Mouse (Mus musculus) frontal cortex, adult (tissue): Measurements from ENCODE around the gene Taar1.

ENCODE experiments used
- ATAC-seq: cut with Nextera tagmentation; 2 replicates; pipeline ENCODE4 v1.9.2; 2017; ENCODE audit warnings: mild to moderate bottlenecking, moderate library complexity, mixed read lengths; ENCODE audit not compliant: low TSS enrichment

The Taar1 gene

DNA sequence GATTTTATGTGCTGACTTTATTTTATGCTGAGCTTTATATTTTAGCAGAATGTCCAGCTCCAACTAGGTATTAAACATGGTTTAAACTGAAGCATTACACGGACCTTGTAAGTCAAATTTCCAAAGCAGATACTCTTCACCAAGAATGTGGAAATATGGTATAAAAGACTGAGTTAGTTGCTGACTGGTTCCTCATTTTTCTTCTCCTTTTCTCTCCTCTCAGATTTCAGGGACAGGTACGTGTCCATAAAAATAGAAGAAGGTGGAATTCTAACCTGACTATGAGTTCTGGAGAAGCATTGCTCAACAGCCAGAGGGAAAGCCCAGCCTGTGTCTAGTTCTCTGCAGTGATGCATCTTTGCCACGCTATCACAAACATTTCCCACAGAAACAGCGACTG is at the start of gene Taar1:
Gene Taar1 (plus strand): TSS at position 301 of the 400 bp plus-strand sequence.
- no peak for ATAC-seq

DNA sequence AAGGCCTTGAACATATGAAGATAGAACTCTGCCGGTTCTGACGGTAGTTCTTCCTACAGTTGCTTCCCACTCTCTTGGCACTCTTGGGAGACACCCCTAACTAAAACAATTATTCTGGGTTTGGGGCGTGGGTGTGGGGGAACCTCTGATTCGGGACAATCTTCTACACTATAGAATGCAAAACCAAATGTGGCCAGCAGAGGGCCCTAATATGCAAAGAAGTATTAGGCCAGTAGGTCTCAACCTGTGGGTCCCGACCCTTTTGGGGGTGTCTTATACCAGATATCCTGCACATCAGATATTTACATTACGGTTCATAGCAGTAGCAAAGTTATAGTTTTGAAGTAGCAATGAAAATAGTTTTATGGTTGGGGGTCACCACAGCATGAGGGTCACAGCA is 39.5 kb upstream of the Taar1 start:
- ATAC-seq: no peak

DNA sequence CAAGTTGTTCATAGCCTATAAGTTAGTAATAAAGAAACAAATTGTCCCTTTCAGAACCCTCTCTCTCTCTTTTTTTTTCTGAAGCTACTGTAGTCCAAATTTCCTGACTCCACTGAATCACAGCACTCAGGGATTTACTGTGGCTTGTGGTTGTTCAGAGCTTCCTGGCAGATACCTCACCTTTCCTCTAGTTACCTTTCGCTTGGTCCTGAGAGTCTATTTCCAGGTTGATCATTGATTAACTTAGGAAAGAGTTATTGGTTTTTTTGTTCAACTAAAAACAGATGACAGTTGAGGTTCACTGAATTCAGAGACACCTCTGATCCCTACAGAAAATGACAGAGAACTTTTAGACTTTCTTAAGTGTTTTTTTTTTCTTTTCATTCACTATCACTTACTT is 35.2 kb upstream of the Taar1 start:
- ATAC-seq: no peak

DNA sequence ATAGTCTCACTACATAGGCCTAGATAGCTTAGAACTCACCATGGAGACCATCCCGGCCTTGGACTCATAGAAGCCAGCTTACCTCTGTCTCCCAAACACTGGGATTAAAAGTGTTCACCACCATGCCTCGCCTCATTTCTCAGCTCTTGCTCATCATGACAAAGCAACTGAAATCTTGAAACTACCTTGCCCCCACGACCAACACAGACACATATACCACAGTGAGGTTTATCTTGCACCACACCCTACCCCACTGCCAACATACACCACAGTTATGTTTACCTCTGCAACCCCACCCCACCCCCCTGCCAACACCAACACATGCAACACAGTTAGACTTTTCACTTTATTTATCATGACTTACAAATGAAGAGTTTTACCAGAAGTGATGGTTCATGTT is 34.1 kb upstream of the Taar1 start:
- no peak for ATAC-seq

DNA sequence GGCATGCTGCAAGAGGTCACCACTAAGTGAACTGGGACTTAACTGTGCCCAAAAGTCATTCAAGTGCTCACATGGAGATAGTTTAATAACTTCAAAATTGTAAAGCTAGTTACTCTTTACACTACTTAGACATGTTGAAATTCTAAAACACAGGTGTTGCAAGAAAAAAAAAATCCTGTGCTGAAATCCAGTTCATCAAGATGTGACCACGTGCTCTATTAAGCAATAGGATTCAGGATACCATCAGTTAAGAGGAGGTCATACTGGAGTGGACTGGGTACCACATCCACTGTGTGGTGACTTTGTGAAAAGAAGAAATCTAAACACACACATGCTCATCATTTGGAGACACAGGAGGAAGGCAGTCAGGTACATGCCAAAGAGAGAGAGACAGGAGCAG is 27.2 kb upstream of the Taar1 start:
- ATAC-seq: no peak

DNA sequence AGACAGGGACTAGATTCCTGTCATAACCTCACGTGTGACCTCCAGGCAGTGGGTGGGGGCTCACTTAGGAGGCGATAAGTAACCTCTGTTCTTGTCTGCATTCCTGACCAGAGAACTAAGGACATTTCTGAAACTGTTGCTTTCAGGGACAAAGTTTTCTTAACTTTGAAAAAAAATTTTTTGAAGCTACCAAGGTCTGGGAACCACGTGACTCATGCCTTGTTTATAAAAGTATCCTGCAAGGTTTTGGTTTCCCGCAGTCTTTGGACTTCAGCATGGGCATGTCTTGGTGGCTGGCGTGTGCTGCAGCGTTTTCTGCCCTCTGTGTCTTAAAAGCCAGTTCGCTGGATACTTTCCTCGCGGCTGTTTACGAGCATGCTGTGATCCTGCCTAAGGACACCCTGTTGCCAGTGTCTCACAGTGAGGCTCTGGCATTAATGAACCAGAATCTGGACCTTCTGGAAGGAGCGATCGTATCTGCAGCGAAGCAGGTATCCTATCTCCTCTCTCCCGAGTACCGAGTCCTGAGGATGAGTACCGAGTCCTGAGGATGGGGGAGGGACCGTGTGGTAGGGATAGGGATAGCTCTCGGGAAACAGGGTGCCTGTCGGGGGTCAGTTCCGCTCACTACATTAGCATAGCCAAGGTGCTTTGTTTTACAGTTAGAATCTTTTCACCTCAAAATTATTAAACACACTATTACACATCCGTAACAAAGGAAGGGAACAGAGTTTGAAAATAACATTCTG is 25.4 kb upstream of the Taar1 start, which contains the start of gene Vnn1:
Gene Vnn1 (plus strand): TSS at position 88 of the 749 bp plus-strand sequence.
- ATAC-seq: no peak

DNA sequence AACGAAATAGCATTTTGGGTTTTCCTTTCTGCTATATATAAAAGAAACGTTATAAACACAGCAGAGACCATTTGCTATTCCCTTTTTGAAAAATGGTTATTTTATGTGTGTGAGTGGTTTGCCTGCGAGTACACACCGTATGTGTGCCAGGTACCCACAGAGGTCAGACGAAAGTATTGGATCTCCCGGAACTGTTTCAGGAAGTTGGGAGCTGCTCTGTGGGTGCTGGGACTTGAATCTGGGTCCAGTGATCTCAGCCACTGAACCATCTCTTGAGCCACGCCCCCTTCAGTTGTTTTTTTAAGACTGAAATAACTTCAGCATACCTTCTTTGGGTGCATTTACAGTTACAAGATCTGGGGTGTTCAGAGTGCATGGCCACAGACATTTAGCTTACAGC is 24.8 kb upstream of the Taar1 start:
- ATAC-seq: no peak

DNA sequence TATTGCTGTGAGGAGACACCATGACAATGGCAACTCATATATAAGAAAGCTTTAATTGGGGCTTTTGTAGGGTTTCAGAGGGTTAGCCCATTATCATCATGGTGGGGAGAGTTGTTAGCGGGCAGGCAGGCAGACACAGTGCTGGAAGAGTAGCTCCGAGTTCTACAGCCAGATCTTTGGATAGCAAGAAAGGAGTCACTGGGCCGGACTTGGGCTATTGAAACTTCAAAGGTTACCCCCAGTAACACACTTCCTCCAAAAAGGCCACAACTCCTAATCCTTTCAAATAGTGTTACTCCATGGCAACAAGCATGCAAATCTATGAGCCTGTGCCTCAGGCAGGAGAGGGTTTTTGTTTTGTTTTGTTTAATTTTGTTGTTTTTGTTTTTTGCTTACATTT is 19.0 kb upstream of the Taar1 start:
- no peak for ATAC-seq

DNA sequence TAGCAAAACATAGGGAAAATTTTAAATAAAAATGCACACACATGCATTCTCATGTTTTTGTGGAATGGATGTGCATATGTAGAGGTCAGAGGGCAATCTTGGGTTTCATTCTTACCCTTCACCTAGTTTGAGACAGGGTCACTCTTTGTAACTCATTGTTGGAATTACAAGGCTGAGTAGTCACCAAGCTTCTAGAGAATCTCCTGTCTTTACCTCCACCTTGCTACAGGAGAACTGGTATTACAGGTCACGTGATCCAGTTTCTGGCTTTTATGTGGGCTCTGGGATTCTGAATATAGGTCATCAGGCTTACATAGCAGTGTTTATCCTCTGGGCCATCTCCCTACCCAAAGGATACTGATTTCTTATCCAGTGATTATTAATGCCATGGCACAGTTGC is 14.5 kb upstream of the Taar1 start:
- no peak for ATAC-seq

DNA sequence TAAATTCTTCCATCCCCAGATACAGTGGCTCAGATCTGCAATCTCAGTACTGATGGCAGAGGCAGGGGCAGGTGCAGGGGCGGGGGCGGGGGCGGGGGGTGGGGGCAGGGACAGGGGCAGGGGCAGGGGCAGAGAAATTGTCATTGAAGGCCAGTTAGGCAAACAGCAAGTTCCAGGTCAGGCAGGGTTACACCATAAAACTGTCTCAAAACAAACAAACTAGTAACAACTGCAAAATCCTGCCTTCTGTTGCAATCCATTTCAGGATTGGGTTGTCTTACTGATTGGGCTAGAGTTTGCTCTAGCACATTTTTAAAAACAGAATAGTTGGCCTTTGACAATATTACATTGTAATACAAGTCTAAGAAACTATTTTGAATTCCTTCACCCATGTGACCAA is 2.3 kb downstream of the Taar1 start:
- ATAC-seq: no peak

DNA sequence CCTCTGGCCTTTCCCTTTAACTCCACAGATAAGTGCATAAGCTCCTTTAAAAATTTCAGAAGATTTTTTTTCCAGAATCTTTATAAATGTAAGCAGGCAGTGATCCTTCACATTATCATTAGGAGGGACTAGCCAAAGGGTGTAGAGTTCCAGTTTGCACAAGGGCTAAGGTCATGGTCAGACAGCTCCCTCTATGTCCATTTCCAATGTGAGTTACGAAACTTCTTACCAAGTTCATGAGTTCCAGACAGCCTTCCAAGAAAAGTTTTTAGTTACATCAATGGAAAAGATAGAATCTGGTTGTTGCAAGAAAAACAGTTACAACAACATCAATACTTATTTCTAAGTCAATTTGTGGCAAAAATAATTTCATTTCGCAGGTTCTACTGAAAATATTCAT is 3.8 kb downstream of the Taar1 start:
- ATAC-seq: no peak

DNA sequence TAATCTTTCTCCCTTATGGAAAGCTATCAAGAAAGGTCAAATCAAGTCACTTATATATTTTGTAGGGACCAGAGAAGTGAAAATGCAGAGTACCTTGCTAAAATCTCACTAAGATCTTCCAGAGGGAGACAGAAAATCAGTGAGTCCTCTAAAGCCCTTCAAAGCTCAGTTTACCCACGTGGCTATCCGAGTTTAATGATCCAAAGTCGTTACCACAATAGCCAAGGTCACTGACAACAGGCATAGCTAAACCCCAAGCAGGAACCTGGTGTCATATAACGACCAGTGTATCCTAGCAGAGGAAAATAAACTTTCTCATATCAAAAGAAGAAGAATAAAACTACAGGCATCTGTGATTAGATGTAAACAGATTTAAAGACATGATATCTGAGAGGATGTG is 17.5 kb downstream of the Taar1 start:
- no peak for ATAC-seq

DNA sequence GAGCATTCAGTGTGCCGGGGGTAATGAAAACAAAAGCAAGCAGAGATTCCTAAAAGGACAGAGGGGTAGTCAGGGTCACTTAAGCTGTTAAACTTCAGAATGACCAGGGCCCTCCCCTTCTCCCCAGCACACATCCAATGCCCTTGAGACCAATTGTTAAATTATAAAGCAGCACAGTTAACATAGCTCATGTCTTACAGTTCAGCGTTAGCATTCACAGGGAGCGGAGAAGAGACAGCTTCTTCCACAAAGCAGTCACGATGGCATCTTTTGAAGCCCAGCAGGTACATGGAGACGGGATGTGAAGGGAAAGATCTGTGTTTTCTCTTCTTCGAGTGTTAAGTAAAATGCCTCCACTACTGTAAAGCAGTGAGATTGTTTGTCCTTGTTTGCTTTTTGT is 18.2 kb downstream of the Taar1 start, which contains the start of gene Taar2:
Gene Taar2 (plus strand): TSS at position 261 of the 400 bp plus-strand sequence.
- ATAC-seq: no peak

DNA sequence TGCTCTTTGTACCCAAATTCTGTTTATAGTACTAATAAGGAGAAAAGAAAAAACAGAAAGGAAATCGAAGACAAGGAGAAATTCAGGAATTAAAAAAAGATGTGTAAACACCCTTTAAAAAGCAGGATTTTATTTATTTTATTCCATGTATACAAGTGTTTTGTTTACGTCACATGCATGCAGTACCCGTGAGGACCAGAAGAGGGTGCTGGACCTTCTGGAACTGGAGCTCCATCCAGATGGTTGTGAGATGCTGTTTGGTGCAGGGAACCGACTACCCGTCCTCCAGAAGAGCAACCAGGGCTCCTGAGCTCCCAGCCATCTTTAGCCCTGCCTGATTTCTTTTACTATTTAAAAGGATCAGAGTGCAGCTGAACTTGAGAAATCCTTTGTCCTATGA is 22.3 kb downstream of the Taar1 start:
- no peak for ATAC-seq

DNA sequence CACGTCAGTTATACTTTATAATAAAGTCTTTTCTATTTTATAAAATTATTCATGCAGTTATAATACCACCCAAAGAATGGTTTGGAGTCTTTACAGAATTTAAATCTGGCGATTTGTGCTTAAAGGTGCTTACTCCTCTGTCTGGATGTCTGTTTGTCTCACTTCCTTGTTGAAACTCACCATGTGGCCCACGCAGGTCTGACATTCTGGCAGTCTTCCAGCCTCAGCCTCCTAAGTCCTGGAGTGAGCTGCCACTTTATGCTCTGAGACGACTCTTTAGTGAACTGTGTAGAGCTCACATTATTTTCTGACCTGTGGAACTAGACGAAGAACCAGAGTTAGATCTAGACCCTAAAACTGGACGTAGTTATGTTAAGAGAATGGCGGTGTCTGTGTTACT is 27.9 kb downstream of the Taar1 start:
- ATAC-seq: no peak

DNA sequence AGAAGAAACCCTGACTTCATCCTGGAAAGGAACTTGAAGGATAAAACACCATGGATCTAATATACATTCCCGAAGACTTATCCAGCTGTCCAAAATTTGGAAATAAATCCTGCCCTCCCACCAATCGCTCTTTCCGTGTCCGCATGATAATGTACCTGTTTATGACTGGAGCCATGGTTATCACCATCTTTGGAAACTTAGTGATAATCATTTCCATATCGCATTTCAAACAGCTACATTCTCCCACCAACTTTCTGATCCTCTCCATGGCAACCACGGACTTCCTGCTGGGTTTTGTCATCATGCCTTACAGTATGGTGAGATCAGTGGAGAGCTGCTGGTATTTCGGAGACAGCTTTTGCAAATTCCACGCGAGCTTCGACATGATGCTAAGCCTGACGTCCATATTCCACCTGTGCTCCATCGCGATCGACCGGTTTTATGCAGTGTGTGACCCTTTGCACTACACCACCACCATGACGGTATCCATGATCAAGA is 29.4 kb downstream of the Taar1 start, which contains the start of gene Taar3:
Gene Taar3 (plus strand): TSS at position 51 of the 498 bp plus-strand sequence.
- peak; percentile 65; the same call in 1 of the 2 replicates for ATAC-seq

DNA sequence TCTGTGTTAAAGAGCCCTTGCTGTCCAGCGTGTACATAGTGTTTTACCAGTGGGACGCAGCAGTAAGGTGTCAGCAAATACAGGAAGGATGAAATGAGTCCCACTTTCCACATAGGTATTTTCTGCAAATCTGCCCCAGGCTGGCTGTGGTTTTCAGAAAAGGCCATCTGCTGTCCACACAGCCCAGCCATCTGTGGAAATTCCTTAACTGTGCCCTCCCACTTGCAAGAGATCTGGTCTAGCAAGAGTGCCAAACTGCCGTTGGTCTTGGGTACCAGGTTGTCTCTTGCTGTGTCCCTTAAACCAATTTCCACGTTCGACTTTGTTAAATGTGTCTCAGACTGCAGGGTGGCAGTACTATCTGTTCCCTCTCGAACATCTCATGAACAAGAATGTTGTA is 31.6 kb downstream of the Taar1 start:
- ATAC-seq: no peak

DNA sequence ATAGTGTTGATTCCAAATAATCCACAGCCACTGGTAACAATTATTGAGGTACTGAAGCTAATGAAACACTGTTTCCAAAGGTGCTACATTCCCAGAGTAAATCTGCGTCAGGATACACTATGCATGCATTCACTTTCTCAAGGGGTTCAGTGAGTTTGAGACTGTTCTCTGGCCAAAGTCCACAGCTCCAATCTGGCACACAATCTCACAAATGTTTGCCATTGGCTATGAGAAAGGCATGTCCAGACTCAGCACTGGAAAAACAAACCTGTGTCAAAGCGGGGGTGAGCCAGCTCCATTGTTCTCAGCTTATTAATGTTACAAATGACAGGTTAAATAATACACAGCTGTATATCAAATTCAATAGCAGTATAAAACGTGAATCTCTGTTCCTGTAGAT is 38.9 kb downstream of the Taar1 start:
- ATAC-seq: no peak

DNA sequence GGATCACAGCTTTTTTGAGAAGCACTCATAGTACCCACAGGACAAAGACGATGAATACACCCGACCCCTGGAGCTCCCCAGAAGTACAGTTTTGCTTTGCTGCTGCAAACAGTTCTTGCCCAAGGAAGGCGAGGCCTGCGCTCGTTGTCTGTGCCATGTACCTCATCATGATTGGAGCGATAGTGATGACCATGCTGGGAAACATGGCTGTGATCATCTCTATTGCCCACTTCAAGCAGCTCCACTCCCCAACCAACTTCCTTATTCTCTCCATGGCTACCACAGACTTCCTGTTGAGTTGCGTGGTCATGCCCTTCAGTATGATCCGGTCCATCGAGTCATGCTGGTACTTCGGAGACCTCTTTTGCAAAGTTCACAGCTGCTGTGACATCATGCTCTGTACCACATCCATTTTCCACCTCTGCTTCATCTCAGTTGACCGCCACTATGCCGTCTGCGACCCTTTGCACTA is 40.3 kb downstream of the Taar1 start, which contains the start of gene Taar4:
Gene Taar4 (plus strand): TSS at position 51 of the 472 bp plus-strand sequence.
- ATAC-seq: no peak

DNA sequence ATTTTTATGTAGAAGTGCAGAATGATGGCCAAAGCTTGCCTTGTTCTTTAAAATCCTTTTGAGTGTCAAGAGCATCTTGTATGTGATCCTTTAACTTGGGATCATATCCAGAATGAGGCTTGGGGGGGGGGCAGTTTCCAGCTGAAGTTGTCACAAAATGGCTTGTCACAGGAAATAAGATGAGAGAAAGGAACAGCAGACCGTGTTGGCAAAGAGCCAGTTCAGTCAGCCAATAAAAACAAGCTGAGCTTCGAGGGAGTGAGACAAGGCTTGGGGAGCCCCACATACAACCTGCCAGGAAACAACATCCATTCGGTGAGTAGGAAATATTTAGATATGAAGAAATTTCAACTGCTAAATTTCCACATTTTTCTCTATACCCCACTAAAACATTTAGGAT is 43.3 kb downstream of the Taar1 start:
- no peak for ATAC-seq

DNA sequence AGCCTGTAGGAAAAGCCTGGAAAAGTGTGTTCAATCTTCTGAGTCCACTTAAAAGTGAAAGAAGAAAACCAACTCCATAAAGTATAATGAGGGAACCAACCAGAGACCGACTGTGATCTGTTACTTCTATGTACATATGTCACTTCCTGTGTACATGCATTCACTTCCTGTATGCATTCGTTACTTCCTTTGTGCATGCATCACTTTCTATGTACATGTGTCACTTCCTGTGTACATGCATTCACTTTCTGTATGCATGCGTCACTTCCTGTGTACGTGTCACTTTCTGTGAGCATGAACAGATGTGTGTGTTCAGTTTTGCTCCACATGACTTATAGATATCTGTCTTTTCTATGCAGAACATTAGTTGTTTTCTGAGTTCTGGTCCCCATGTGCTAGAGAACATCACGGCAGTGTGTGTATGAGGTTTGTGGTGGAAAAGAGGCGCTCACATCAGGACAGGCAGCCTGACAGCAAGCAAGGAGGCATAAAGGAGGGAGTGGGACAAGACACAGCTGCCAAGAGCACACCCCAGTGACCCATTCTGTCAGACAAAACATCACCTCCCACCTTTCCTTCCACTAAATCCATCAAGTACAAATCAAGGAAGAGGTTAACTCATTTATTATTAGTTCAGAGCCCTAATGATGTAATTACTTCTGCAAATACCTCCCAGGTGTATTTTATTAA is 44.9 kb downstream of the Taar1 start:
- no peak for ATAC-seq

DNA sequence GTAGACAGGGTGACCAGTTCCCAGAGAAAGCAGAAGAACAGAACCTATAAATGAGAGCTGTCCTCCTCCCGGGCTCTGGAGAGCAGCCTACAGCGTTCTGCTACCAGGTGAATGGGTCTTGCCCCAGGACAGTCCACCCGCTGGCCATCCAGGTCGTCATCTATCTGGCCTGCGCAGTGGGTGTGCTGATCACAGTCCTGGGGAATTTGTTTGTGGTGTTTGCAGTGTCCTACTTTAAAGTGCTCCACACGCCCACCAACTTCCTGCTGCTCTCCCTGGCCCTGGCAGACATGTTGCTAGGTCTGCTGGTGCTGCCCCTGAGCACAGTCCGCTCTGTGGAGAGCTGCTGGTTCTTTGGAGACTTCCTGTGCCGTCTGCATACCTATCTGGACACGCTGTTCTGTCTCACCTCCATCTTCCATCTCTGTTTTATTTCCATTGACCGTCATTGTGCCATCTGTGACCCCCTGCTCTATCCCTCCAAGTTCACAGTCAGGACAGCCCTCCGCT is 50.6 kb downstream of the Taar1 start, which contains the start of gene Taar5:
Gene Taar5 (plus strand): TSS at position 51 of the 510 bp plus-strand sequence.
- ATAC-seq: no peak
